Mouse (Mus musculus) gastrocnemius, adult 18-20 months (tissue): ENCODE data around the gene Qrich2. TPM values are rescaled to one million over a fixed set of nuclear protein-coding genes. Genes with fewer than 3 reads are reported as not detected.
"Not testable (repeated sequence)": the region's sequence is repeated elsewhere in the genome, so short reads cannot be mapped to it uniquely, and the experiment has no call there.

ENCODE experiments used
- DNase-seq: peaks from one replicate; pipeline ENCODE4 v3.0.0; 2021; ENCODE audit warnings: low spot score
- total RNA-seq, 2 experiments: library from RNA; stranded (reverse); gene quantifications; 2 replicates each; pipeline ENCODE4 v1.2.3; 2021

Gene Qrich2
- total RNA-seq, 2 experiments from 2014 or later, result not detected

GRCm38 (mm10) chr11:116412028-116412827, 53.8 kb downstream of the Qrich2 start:
- DNase-seq, result no peak

GRCm38 (mm10) chr11:116411582-116411981, 54.5 kb downstream of the Qrich2 start:
- no peak for DNase-seq

GRCm38 (mm10) chr11:116410415-116410814, 55.6 kb downstream of the Qrich2 start:
- DNase-seq, result not testable (repeated sequence)

- DNase-seq, result no peak
These were observed 57.0 kb downstream of the Qrich2 start for GRCm38 (mm10) chr11:116409008-116409407.

- DNase-seq, result no peak
These were observed 59.8 kb downstream of the Qrich2 start for GRCm38 (mm10) chr11:116406231-116406728.

- DNase-seq, result no peak
These were observed 60.4 kb downstream of the Qrich2 start for GRCm38 (mm10) chr11:116405601-116406000.

GRCm38 (mm10) chr11:116400560-116400959, 65.5 kb downstream of the Qrich2 start:
- no peak for DNase-seq

GRCm38 (mm10) chr11:116398348-116398677, 67.7 kb downstream of the Qrich2 start:
- DNase-seq, result no peak

GRCm38 (mm10) chr11:116397517-116398347, 68.3 kb downstream of the Qrich2 start:
- DNase-seq, result no peak

- no peak for DNase-seq
These were observed 69.1 kb downstream of the Qrich2 start for GRCm38 (mm10) chr11:116396934-116397330.

GRCm38 (mm10) chr11:116396276-116396933, 69.6 kb downstream of the Qrich2 start:
- no peak for DNase-seq

- DNase-seq, result no peak
These were observed 71.3 kb downstream of the Qrich2 start for GRCm38 (mm10) chr11:116394769-116395168.

Other genes starting within 250 kb of the Qrich2 start
- under 1 TPM; 0.02 to 0.07 TPM for gene Evpl, start 228.2 kb downstream of the Qrich2 start, total RNA-seq
- gene Srp68, start 192.0 kb downstream of the Qrich2 start, total RNA-seq, result 10 to 100 TPM; 82.5 to 88.8 TPM
- under 1 TPM in 1 of 2 experiments, not detected in 1; 0.19 TPM for gene Galr2, start 185.3 kb downstream of the Qrich2 start, total RNA-seq
- gene Exoc7, start 159.0 kb downstream of the Qrich2 start, total RNA-seq, result 10 to 100 TPM; 69.0 to 86.7 TPM
- gene Foxj1, start 130.8 kb downstream of the Qrich2 start, total RNA-seq, result under 1 TPM in 1 of 2 experiments, not detected in 1; 0.14 TPM
- 10 to 100 TPM; 24.2 to 27.5 TPM for gene Rnf157, start 53.2 kb downstream of the Qrich2 start, total RNA-seq
- 10 to 100 TPM; 32.1 to 45.8 TPM for gene Ubald2, start 32.1 kb downstream of the Qrich2 start, total RNA-seq
- 10 to 100 TPM; 12.3 to 12.5 TPM for gene Prpsap1, start 28.0 kb upstream of the Qrich2 start, total RNA-seq
- gene Sphk1, start 64.7 kb upstream of the Qrich2 start, total RNA-seq, result under 1 TPM; 0.80 to 0.88 TPM
- 10 to 100 TPM; 22.9 to 25.2 TPM for gene Ube2o, start 115.2 kb upstream of the Qrich2 start, total RNA-seq
- not detected for gene Aanat, start 120.2 kb upstream of the Qrich2 start, total RNA-seq
- 10 to 100 TPM; 11.2 to 11.9 TPM for gene Rhbdf2, start 160.8 kb upstream of the Qrich2 start, total RNA-seq
- gene Prcd, start 187.3 kb upstream of the Qrich2 start, total RNA-seq, result under 1 TPM; 0.34 to 0.50 TPM
- 10 to 100 TPM; 10.5 to 15.0 TPM for gene Cygb, start 188.1 kb upstream of the Qrich2 start, total RNA-seq